Mouse (Mus musculus): ENCODE measurements at regions not wholly inside any gene's neighbourhood (a gene's known extent, or its start where the extent isn't known, plus 50 kb on each side); places are given as distances from the start of the nearest gene placed in this dataset.
"Not testable (repeated sequence)": the region's sequence is repeated elsewhere in the genome, so short reads cannot be mapped to it uniquely, and the experiment has no call there.

- H3K4me2 ChIP-seq: no peak overlapping the region
- ATAC-seq (replicated peaks; ENCODE audit: insufficient number of reproducible peaks, insufficient read depth, low FRiP score, low read depth): no peak
- WGBS: 86% methylated on average over 6 of the region's 6 CpGs
- no peak overlapping the region for H3K9ac ChIP-seq
- no peak overlapping the region for H3K27ac ChIP-seq
- no peaks in the 10 kb centered on the region for H3K27me3 ChIP-seq
- no peak overlapping the region for H3K4me3 ChIP-seq
- H3K36me3 ChIP-seq: no peaks in the 10 kb centered on the region
- H3K9me3 ChIP-seq (replicated peaks): no peaks in the 10 kb centered on the region
- H3K4me1 ChIP-seq (replicated peaks): no peaks in the 10 kb centered on the region
Observed at GRCm38 (mm10) chr8:103779658-103780057, 321.8 kb upstream of the Cdh5 start.

- Histone ChIP-seq H3K27ac (no peak overlapping the region), H3K9ac (no peak overlapping the region), H3K36me3 (no peaks in the 10 kb centered on the region), H3K4me2 (no peak overlapping the region), H3K4me3 (no peak overlapping the region), H3K9me3 (replicated peaks) (no peaks in the 10 kb centered on the region), H3K27me3 (no peaks in the 10 kb centered on the region), H3K4me1 (replicated peaks) (no peaks in the 10 kb centered on the region)
- 78% methylated on average over 3 of the region's 3 CpGs for WGBS
- no peak for ATAC-seq (replicated peaks; ENCODE audit: insufficient number of reproducible peaks, insufficient read depth, low FRiP score, low read depth)
Observed at GRCm38 (mm10) chr8:103788308-103788707, 313.1 kb upstream of the Cdh5 start.

GRCm38 (mm10) chr8:103793331-103793730 lies 308.1 kb upstream of the Cdh5 start:
- WGBS: 73% methylated on average over 1 of the region's 1 CpGs
- Histone ChIP-seq H3K4me1 (replicated peaks) (no peaks in the 10 kb centered on the region), H3K36me3 (no peaks in the 10 kb centered on the region), H3K9me3 (replicated peaks) (no peaks in the 10 kb centered on the region), H3K4me2 (no peak overlapping the region), H3K27ac (no peak overlapping the region), H3K4me3 (no peak overlapping the region), H3K9ac (no peak overlapping the region), H3K27me3 (no peaks in the 10 kb centered on the region)
- ATAC-seq (replicated peaks; ENCODE audit: insufficient number of reproducible peaks, insufficient read depth, low FRiP score, low read depth): no peak

- WGBS: 77% methylated on average over 2 of the region's 2 CpGs
- H3K9ac ChIP-seq; H3K27me3 ChIP-seq; H3K4me3 ChIP-seq; H3K36me3 ChIP-seq; ATAC-seq (replicated peaks; ENCODE audit: insufficient number of reproducible peaks, insufficient read depth, low FRiP score, low read depth); H3K4me2 ChIP-seq; H3K4me1 ChIP-seq (replicated peaks); H3K9me3 ChIP-seq (replicated peaks); H3K27ac ChIP-seq: not testable (repeated sequence)
Observed at GRCm38 (mm10) chr8:103798630-103799029, 302.8 kb upstream of the Cdh5 start.

- H3K4me2 ChIP-seq: no peak overlapping the region
- no peaks in the 10 kb centered on the region for H3K27me3 ChIP-seq
- H3K9me3 ChIP-seq (replicated peaks): no peaks in the 10 kb centered on the region
- H3K4me1 ChIP-seq (replicated peaks): no peaks in the 10 kb centered on the region
- peak overlapping the region; percentile 48 for H3K27ac ChIP-seq
- ATAC-seq (replicated peaks; ENCODE audit: insufficient number of reproducible peaks, insufficient read depth, low FRiP score, low read depth): 0 out of 2 replicates have a peak, but pooled peaks have one; percentile 37
- WGBS: 53% methylated on average over 5 of the region's 5 CpGs
- no peaks in the 10 kb centered on the region for H3K36me3 ChIP-seq
- H3K9ac ChIP-seq: no peak overlapping the region
- no peak overlapping the region for H3K4me3 ChIP-seq
Observed at GRCm38 (mm10) chr8:103808171-103808570, 293.3 kb upstream of the Cdh5 start.

GRCm38 (mm10) chr8:103808580-103808979 lies 292.8 kb upstream of the Cdh5 start:
- no peaks in the 10 kb centered on the region for H3K36me3 ChIP-seq
- WGBS: 55% methylated on average over 8 of the region's 8 CpGs
- H3K9me3 ChIP-seq (replicated peaks): no peaks in the 10 kb centered on the region
- no peaks in the 10 kb centered on the region for H3K4me1 ChIP-seq (replicated peaks)
- no peaks in the 10 kb centered on the region for H3K27me3 ChIP-seq
- peak overlapping the region; percentile 48 for H3K27ac ChIP-seq
- no peak overlapping the region for H3K4me2 ChIP-seq
- H3K4me3 ChIP-seq: no peak overlapping the region
- H3K9ac ChIP-seq: no peak overlapping the region
- ATAC-seq (replicated peaks; ENCODE audit: insufficient number of reproducible peaks, insufficient read depth, low FRiP score, low read depth): peak; percentile 67; the same call in 1 of the 2 replicates

GRCm38 (mm10) chr8:103809140-103809539 lies 292.3 kb upstream of the Cdh5 start:
- WGBS: 59% methylated on average over 7 of the region's 7 CpGs
- Histone ChIP-seq H3K4me1 (replicated peaks) (no peaks in the 10 kb centered on the region), H3K4me3 (no peak overlapping the region), H3K4me2 (no peak overlapping the region), H3K27me3 (no peaks in the 10 kb centered on the region), H3K9ac (no peak overlapping the region), H3K36me3 (no peaks in the 10 kb centered on the region), H3K9me3 (replicated peaks) (no peaks in the 10 kb centered on the region), H3K27ac (peak overlapping the region; percentile 49)
- ATAC-seq (replicated peaks; ENCODE audit: insufficient number of reproducible peaks, insufficient read depth, low FRiP score, low read depth): no peak

- Histone ChIP-seq H3K4me2 (no peak overlapping the region), H3K27ac (peak overlapping the region; percentile 17; the same call in 1 of the 2 replicates), H3K9ac (no peak overlapping the region), H3K9me3 (replicated peaks) (no peaks in the 10 kb centered on the region), H3K27me3 (no peaks in the 10 kb centered on the region), H3K4me1 (replicated peaks) (no peaks in the 10 kb centered on the region), H3K4me3 (no peak overlapping the region), H3K36me3 (no peaks in the 10 kb centered on the region)
- no peak for ATAC-seq (replicated peaks; ENCODE audit: insufficient number of reproducible peaks, insufficient read depth, low FRiP score, low read depth)
- 66% methylated on average over 10 of the region's 10 CpGs for WGBS
Observed at GRCm38 (mm10) chr8:103813954-103814591, 287.4 kb upstream of the Cdh5 start.

- no peak overlapping the region for H3K4me2 ChIP-seq
- H3K36me3 ChIP-seq: no peaks in the 10 kb centered on the region
- no peaks in the 10 kb centered on the region for H3K4me1 ChIP-seq (replicated peaks)
- no peaks in the 10 kb centered on the region for H3K9me3 ChIP-seq (replicated peaks)
- no peak overlapping the region for H3K4me3 ChIP-seq
- no peaks in the 10 kb centered on the region for H3K27me3 ChIP-seq
- no peak overlapping the region for H3K9ac ChIP-seq
- no peak for ATAC-seq (replicated peaks; ENCODE audit: insufficient number of reproducible peaks, insufficient read depth, low FRiP score, low read depth)
- H3K27ac ChIP-seq: no peak overlapping the region
- 61% methylated on average over 15 of the region's 15 CpGs for WGBS
Observed at GRCm38 (mm10) chr8:103816101-103816894, 285.1 kb upstream of the Cdh5 start.

GRCm38 (mm10) chr8:103823541-103823940 lies 277.9 kb upstream of the Cdh5 start:
- Histone ChIP-seq H3K9me3 (replicated peaks) (no peaks in the 10 kb centered on the region), H3K9ac (no peak overlapping the region), H3K4me2 (no peak overlapping the region), H3K27ac (no peak overlapping the region), H3K36me3 (no peaks in the 10 kb centered on the region), H3K27me3 (no peaks in the 10 kb centered on the region), H3K4me1 (replicated peaks) (peaks cover 4% of the 10 kb centered on the region), H3K4me3 (no peak overlapping the region)
- 78% methylated on average over 7 of the region's 7 CpGs for WGBS
- no peak for ATAC-seq (replicated peaks; ENCODE audit: insufficient number of reproducible peaks, insufficient read depth, low FRiP score, low read depth)

GRCm38 (mm10) chr8:103824747-103825146 lies 276.7 kb upstream of the Cdh5 start:
- no peaks in the 10 kb centered on the region for H3K27me3 ChIP-seq
- peaks cover 4% of the 10 kb centered on the region for H3K4me1 ChIP-seq (replicated peaks)
- ATAC-seq (replicated peaks; ENCODE audit: insufficient number of reproducible peaks, insufficient read depth, low FRiP score, low read depth): no peak
- H3K27ac ChIP-seq: no peak overlapping the region; the same call in 1 of the 2 replicates
- no peak overlapping the region for H3K4me3 ChIP-seq
- H3K9me3 ChIP-seq (replicated peaks): no peaks in the 10 kb centered on the region
- WGBS: 44% methylated on average over 1 of the region's 1 CpGs
- H3K9ac ChIP-seq: no peak overlapping the region
- H3K4me2 ChIP-seq: no peak overlapping the region
- no peaks in the 10 kb centered on the region for H3K36me3 ChIP-seq

GRCm38 (mm10) chr8:103825289-103825688 lies 276.1 kb upstream of the Cdh5 start:
- H3K4me3 ChIP-seq: no peak overlapping the region
- no peak overlapping the region for H3K4me2 ChIP-seq
- peaks cover 4% of the 10 kb centered on the region for H3K4me1 ChIP-seq (replicated peaks)
- H3K36me3 ChIP-seq: no peaks in the 10 kb centered on the region
- WGBS: 35% methylated on average over 3 of the region's 3 CpGs
- no peak overlapping the region for H3K9ac ChIP-seq
- H3K9me3 ChIP-seq (replicated peaks): no peaks in the 10 kb centered on the region
- H3K27ac ChIP-seq: no peak overlapping the region
- H3K27me3 ChIP-seq: no peaks in the 10 kb centered on the region
- ATAC-seq (replicated peaks; ENCODE audit: insufficient number of reproducible peaks, insufficient read depth, low FRiP score, low read depth): no peak; the same call in 1 of the 2 replicates

All from heart, embryonic 15.5 days (tissue).